ENCODE assay signal across 29 mouse cellular contexts in the genomic region with DNA sequence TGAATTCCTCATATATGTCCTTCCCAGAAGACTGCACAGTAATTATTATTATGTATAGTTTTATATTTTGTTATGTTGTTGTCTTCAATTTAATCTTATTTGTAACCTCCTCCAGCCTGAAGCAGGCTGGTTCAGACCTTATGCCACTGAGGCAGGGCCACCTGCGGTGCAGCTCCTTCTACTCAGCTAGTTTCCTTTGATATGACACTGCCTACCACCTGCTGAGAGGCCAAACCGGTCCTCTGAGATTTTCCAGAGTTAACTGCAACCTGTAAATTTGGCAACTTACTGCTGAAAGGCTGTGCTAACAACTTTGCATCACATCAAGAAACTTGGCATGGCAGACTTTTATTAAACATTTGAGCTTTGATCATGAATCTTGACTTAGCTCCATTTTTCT.
DNase-seq lines count a peak whose midpoint lies in the region; ATAC-seq lines count a peak whose summit lies in the region.
"Had no signal": no experiment of that assay in that cellular context is flagged by ENCODE, and none has a peak within 500 bp of the region (broad histone marks: within the 10 kb centered on the region; RNA-seq: fewer than 3 reads in every experiment).

No protein-coding gene starts in this region.

- 45% methylated on average over 2 of the region's 2 CpGs for WGBS in embryonic facial prominence, embryonic 10.5 days

- H3K4me3 ChIP-seq in embryonic facial prominence, embryonic 10.5 days = no peak overlapping the region
- H3K4me3 ChIP-seq: embryonic facial prominence, embryonic 12.5 days; embryonic facial prominence, embryonic 15.5 days; heart, adult 2 months; heart, embryonic 10.5 days; heart, embryonic 13.5 days had no signal

- DNase-seq in ES-CJ7 (ENCODE audit: low read depth, low spot score) (peak; percentile 63), ZHBTc4 (ENCODE audit: low read depth, low spot score) (peak; percentile 75)
- peak; percentile 51 for DNase-seq in thymus, postnatal 14 days
- DNase-seq in embryonic facial prominence, embryonic 10.5 days (ENCODE audit: low spot score) = no peak
- no peak for DNase-seq in urinary bladder, postnatal 36 days (ENCODE audit: low spot score in 2 of 2)
- DNase-seq: adrenal gland, adult 8-10 months; adrenal gland, postnatal 25 days; cerebellum, adult 18-20 months; cerebellum, adult 9-10 months; cerebellum, postnatal 14 days; forebrain, postnatal 0 days; gastrocnemius, postnatal 10 days; gastrocnemius, postnatal 36 days; heart, adult 2 months; heart, postnatal 14 days; heart, postnatal 4 days had no signal

- H3K9me3 ChIP-seq in embryonic facial prominence, embryonic 10.5 days = no peaks in the 10 kb centered on the region
- H3K9me3 ChIP-seq: embryonic facial prominence, embryonic 12.5 days; embryonic facial prominence, embryonic 15.5 days; G1E; heart, embryonic 10.5 days; heart, embryonic 13.5 days had no signal

- H3K36me3 ChIP-seq in embryonic facial prominence, embryonic 10.5 days (replicated peaks) = no peaks in the 10 kb centered on the region
- H3K36me3 ChIP-seq: embryonic facial prominence, embryonic 12.5 days; embryonic facial prominence, embryonic 15.5 days; G1E; heart, embryonic 10.5 days; heart, embryonic 13.5 days had no signal

- no peak for ATAC-seq in megakaryocyte, adult 5-6 weeks (ENCODE audit: poor library complexity, severe bottlenecking)
- ATAC-seq: activated CD4-positive, CD25-positive, alpha-beta regulatory T cell, adult 4 months; CD4-positive, CD25-positive, alpha-beta regulatory T cell, adult 4 months; forebrain, embryonic 14.5 days; forebrain, postnatal 0 days; hindbrain, postnatal 0 days; inflammation-experienced regulatory T-cells, adult 6 months; Patski had no signal

- no peaks in the 10 kb centered on the region for H3K27me3 ChIP-seq in embryonic facial prominence, embryonic 10.5 days (replicated peaks; ENCODE audit: low read depth, poor library complexity, severe bottlenecking)
- H3K27me3 ChIP-seq: embryonic facial prominence, embryonic 12.5 days; embryonic facial prominence, embryonic 15.5 days; heart, embryonic 13.5 days; Patski had no signal

- H3K4me1 ChIP-seq in embryonic facial prominence, embryonic 10.5 days = no peaks in the 10 kb centered on the region
- H3K4me1 ChIP-seq: embryonic facial prominence, embryonic 12.5 days; embryonic facial prominence, embryonic 15.5 days; heart, embryonic 10.5 days; heart, embryonic 13.5 days had no signal

- no peak overlapping the region for H3K27ac ChIP-seq in embryonic facial prominence, embryonic 10.5 days (replicated peaks)
- H3K27ac ChIP-seq: embryonic facial prominence, embryonic 12.5 days; embryonic facial prominence, embryonic 15.5 days; heart, adult 2 months; heart, embryonic 10.5 days; heart, embryonic 13.5 days; hindbrain, embryonic 14.5 days; hindbrain, postnatal 0 days had no signal

Comparison
In these comparisons a context has a peak if more than half of its experiments do, and no peak if none do; other contexts are left out.
1. DNase-seq: peak in ES-CJ7 (single experiment), ZHBTc4 (single experiment) and thymus, postnatal 14 days (single experiment); none in embryonic facial prominence, embryonic 10.5 days (single experiment) and urinary bladder, postnatal 36 days (0 of 2).